Comparison of ENCODE assay signal across 8 mouse cellular contexts in the genomic region with DNA sequence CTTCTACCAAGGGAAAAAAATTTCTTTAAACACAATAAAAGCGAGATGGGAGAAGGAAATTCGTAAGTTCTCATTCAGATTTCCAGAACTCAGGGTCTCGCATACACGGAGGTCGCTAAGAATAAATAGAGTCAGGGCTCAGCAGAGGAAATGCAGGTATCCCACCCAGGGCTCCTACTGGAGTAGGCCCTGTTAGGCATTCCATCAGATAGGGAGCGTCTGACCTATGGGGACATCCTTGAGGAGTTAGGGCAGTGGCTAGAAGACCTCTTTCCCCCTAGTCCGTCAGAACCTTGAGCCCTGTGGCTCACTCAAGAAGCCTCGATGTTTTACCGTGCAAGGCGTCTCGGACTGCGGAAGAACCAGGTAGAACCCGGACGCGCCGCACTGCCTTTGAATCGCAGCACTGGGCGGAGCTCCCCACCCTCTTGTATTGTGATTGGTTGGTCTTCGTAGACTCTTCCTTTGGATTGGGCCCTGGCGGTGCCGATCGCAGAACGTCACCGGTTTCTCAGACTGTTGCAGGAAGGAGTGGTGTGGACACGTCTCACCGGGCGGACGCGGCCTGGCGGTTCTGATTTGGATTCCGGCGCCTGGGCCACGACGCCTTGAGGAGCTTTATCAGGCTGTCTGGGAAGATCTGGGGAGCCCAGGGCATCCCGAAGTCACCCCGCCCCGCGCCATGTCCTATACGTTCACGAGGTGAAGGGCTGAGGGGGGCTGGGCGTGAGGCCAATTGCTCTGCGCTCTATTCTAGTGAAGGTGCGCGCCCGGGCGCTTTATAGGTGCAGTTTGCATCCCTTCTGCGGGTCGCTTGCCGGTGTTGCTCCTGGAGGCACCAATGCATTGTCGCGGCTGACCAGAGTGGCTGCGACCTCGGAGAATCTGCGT. TPM values are rescaled to one million over a fixed set of nuclear protein-coding genes. Genes with fewer than 3 reads are reported as not detected.
DNase-seq lines count a peak whose midpoint lies in the region; ATAC-seq lines count a peak whose summit lies in the region.

Hltf (plus strand) TSS at position 506 of the 891 bp plus-strand sequence.

- H3K4me3 ChIP-seq in brown adipose tissue, adult 24 weeks (ENCODE audit: insufficient read depth, low read depth, low read length): peak within 1 kb of the TSS; percentile 91
- H3K4me3 ChIP-seq in heart, embryonic 13.5 days: peak within 1 kb of the TSS; percentile 87
- peak within 1 kb of the TSS; percentile 86 for H3K4me3 ChIP-seq in liver, embryonic 12.5 days
- H3K4me3 ChIP-seq in stomach, embryonic 15.5 days (replicated peaks): peak within 1 kb of the TSS; percentile 86

- no peaks in the 10 kb centered on the region for H3K9me3 ChIP-seq in heart, embryonic 13.5 days
- no peaks in the 10 kb centered on the region for H3K9me3 ChIP-seq in liver, embryonic 12.5 days (replicated peaks)
- H3K9me3 ChIP-seq in stomach, embryonic 15.5 days: no peaks in the 10 kb centered on the region

- WGBS in heart, embryonic 13.5 days: under 1% methylated on average over 51 of the region's 54 CpGs
- WGBS in liver, embryonic 12.5 days (ENCODE audit: insufficient replicate concordance): under 1% methylated on average over 51 of the region's 54 CpGs
- WGBS in stomach, embryonic 15.5 days: under 1% methylated on average over 49 of the region's 54 CpGs

- peak; percentile 96 for DNase-seq in CD4-positive, CD25-positive, alpha-beta regulatory T cell, adult 2 months (ENCODE audit: low read depth, low spot score)
- peak; percentile 64 for DNase-seq in fat pad, adult 2 months (ENCODE audit: extremely low read depth, low read depth, low spot score)
- peak; percentile 95 for DNase-seq in kidney, postnatal 10 days
- DNase-seq in natural killer cell, adult 2 months (ENCODE audit: low spot score in 2 of 2): peak; percentile 93 to 94

- H3K36me3 ChIP-seq in heart, embryonic 13.5 days: peaks cover 20% of the 10 kb centered on the region
- H3K36me3 ChIP-seq in liver, embryonic 12.5 days: peaks cover 10% of the 10 kb centered on the region
- peaks cover 4% of the 10 kb centered on the region; the same call in 1 of the 2 replicates for H3K36me3 ChIP-seq in stomach, embryonic 15.5 days

- peak; percentile 99 for ATAC-seq in heart, embryonic 13.5 days (ENCODE audit: extremely low read depth, insufficient number of reproducible peaks, low FRiP score, low TSS enrichment)
- ATAC-seq in liver, embryonic 12.5 days: peak; percentile 100
- peak; percentile 100 for ATAC-seq in stomach, embryonic 15.5 days (ENCODE audit: insufficient read depth, low FRiP score, low read depth)

- H3K4me2 ChIP-seq in heart, embryonic 13.5 days: peak within 1 kb of the TSS; percentile 80
- H3K4me2 ChIP-seq in liver, embryonic 12.5 days: peak within 1 kb of the TSS; percentile 77
- H3K4me2 ChIP-seq in stomach, embryonic 15.5 days: peak within 1 kb of the TSS; percentile 62

- no peaks in the 10 kb centered on the region for H3K4me1 ChIP-seq in brown adipose tissue, adult 24 weeks (ENCODE audit: control insufficient read depth, insufficient read depth, insufficient read length, low read length)
- peaks cover 12% of the 10 kb centered on the region for H3K4me1 ChIP-seq in heart, embryonic 13.5 days
- peaks cover 13% of the 10 kb centered on the region for H3K4me1 ChIP-seq in liver, embryonic 12.5 days
- peaks cover 4% of the 10 kb centered on the region; the same call in 1 of the 2 replicates for H3K4me1 ChIP-seq in stomach, embryonic 15.5 days

- no peaks in the 10 kb centered on the region for H3K27me3 ChIP-seq in heart, embryonic 13.5 days (replicated peaks)
- no peaks in the 10 kb centered on the region for H3K27me3 ChIP-seq in liver, embryonic 12.5 days (replicated peaks)
- no peaks in the 10 kb centered on the region for H3K27me3 ChIP-seq in stomach, embryonic 15.5 days (replicated peaks)

- H3K27ac ChIP-seq in brown adipose tissue, adult 24 weeks (replicated peaks; ENCODE audit: low read depth, low read length): peak within 1 kb of the TSS; percentile 58
- H3K27ac ChIP-seq in heart, embryonic 13.5 days (replicated peaks): peak within 1 kb of the TSS; percentile 73
- H3K27ac ChIP-seq in liver, embryonic 12.5 days: peak within 1 kb of the TSS; percentile 66
- peak within 1 kb of the TSS; percentile 71 for H3K27ac ChIP-seq in stomach, embryonic 15.5 days

- H3K9ac ChIP-seq in heart, embryonic 13.5 days: peak within 1 kb of the TSS; percentile 85
- H3K9ac ChIP-seq in liver, embryonic 12.5 days: peak within 1 kb of the TSS; percentile 76
- peak within 1 kb of the TSS; percentile 46; the same call in 1 of the 2 replicates for H3K9ac ChIP-seq in stomach, embryonic 15.5 days

RNA-seq across cellular contexts. Expression of gene Hltf, which starts in this region (rescaled TPM):
- 7.8 and 8.9 TPM in 2 replicates for polyA plus RNA-seq in brown adipose tissue, adult 24 weeks (2012; ENCODE audit: insufficient read depth, insufficient read length, missing spikeins)
- 14.1 and 16.9 TPM in 2 replicates for polyA plus RNA-seq in heart, embryonic 13.5 days (2015; fragmentation: Nextera tagmentation; extraction: Ambion mirVana)
- polyA plus RNA-seq in liver, embryonic 12.5 days (2016; fragmentation: Nextera tagmentation; extraction: Ambion mirVana): 13.2 and 13.3 TPM in 2 replicates
- polyA plus RNA-seq in stomach, embryonic 15.5 days (2015; fragmentation: Nextera tagmentation; extraction: Ambion mirVana): 15.6 and 16.5 TPM in 2 replicates

Comparison
In these comparisons a context has a peak if more than half of its experiments do, and no peak if none do; other contexts are left out.
1. Peak in every context shown above with its lines: DNase-seq, ATAC-seq, H3K4me3 ChIP-seq and H3K27ac ChIP-seq.